Comparison of ENCODE assay signal across 8 mouse cellular contexts in genomic region chr2:19344636-19345413, GRCm38 (mm10). TPM values are rescaled to one million over a fixed set of nuclear protein-coding genes. Genes with fewer than 3 reads are reported as not detected.
DNase-seq lines count a peak whose midpoint lies in the region; ATAC-seq lines count a peak whose summit lies in the region.

No protein-coding gene starts in this region.

- H3K9me3 ChIP-seq in embryonic facial prominence, embryonic 13.5 days, result no peaks in the 10 kb centered on the region
- no peaks in the 10 kb centered on the region for H3K9me3 ChIP-seq in limb, embryonic 12.5 days
- H3K9me3 ChIP-seq in midbrain, embryonic 15.5 days, result no peaks in the 10 kb centered on the region

- no peak for ATAC-seq in embryonic facial prominence, embryonic 13.5 days (ENCODE audit: insufficient number of reproducible peaks, insufficient read depth, low FRiP score, low TSS enrichment, low read depth)
- peak; percentile 66; the same call in 1 of the 2 replicates for ATAC-seq in limb, embryonic 12.5 days (ENCODE audit: insufficient number of reproducible peaks, insufficient read depth, low FRiP score, low TSS enrichment, low read depth)
- peak; percentile 94 for ATAC-seq in midbrain, embryonic 15.5 days (replicated peaks)

- H3K4me3 ChIP-seq in embryonic facial prominence, embryonic 13.5 days, result peak overlapping the region; percentile 22
- peak overlapping the region; percentile 11; the same call in 1 of the 2 replicates for H3K4me3 ChIP-seq in limb, embryonic 12.5 days (replicated peaks)
- peak overlapping the region; percentile 20 for H3K4me3 ChIP-seq in midbrain, embryonic 15.5 days

- no peak overlapping the region for H3K9ac ChIP-seq in embryonic facial prominence, embryonic 13.5 days
- H3K9ac ChIP-seq in limb, embryonic 12.5 days (replicated peaks), result no peak overlapping the region
- H3K9ac ChIP-seq in midbrain, embryonic 15.5 days, result peak overlapping the region; percentile 28; the same call in 1 of the 2 replicates

- H3K27ac ChIP-seq in embryonic facial prominence, embryonic 13.5 days, result no peak overlapping the region
- no peak overlapping the region for H3K27ac ChIP-seq in limb, embryonic 12.5 days
- no peak overlapping the region for H3K27ac ChIP-seq in midbrain, embryonic 15.5 days

- peak overlapping the region; percentile 49 for H3K4me2 ChIP-seq in embryonic facial prominence, embryonic 13.5 days
- peak overlapping the region; percentile 36 for H3K4me2 ChIP-seq in limb, embryonic 12.5 days
- H3K4me2 ChIP-seq in midbrain, embryonic 15.5 days, result peak overlapping the region; percentile 35

- peaks cover 4% of the 10 kb centered on the region; the same call in 1 of the 2 replicates for H3K27me3 ChIP-seq in embryonic facial prominence, embryonic 13.5 days
- no peaks in the 10 kb centered on the region for H3K27me3 ChIP-seq in limb, embryonic 12.5 days
- no peaks in the 10 kb centered on the region for H3K27me3 ChIP-seq in midbrain, embryonic 15.5 days (replicated peaks)

- no peaks in the 10 kb centered on the region for H3K36me3 ChIP-seq in embryonic facial prominence, embryonic 13.5 days
- H3K36me3 ChIP-seq in limb, embryonic 12.5 days, result no peaks in the 10 kb centered on the region
- no peaks in the 10 kb centered on the region for H3K36me3 ChIP-seq in midbrain, embryonic 15.5 days (replicated peaks)

- DNase-seq in 3134 (ENCODE audit: extremely low read depth, insufficient read length, low spot score), result peak; percentile 18
- peak; percentile 82 for DNase-seq in adrenal gland, postnatal 25 days
- peak; percentile 89 for DNase-seq in heart, adult 8-10 months (ENCODE audit: low spot score)
- peak; percentile 66 to 88 for DNase-seq in kidney, adult 8-10 months
- peak; percentile 57 to 79 for DNase-seq in spleen, adult 18-20 months

- WGBS in embryonic facial prominence, embryonic 13.5 days, result 26% methylated on average over 20 of the region's 20 CpGs
- 27% methylated on average over 19 of the region's 20 CpGs for WGBS in limb, embryonic 12.5 days
- 26% methylated on average over 18 of the region's 20 CpGs for WGBS in midbrain, embryonic 15.5 days

- 0 out of 2 replicates have a peak, but pooled peaks cover 2% of the 10 kb centered on the region for H3K4me1 ChIP-seq in embryonic facial prominence, embryonic 13.5 days
- H3K4me1 ChIP-seq in limb, embryonic 12.5 days (replicated peaks), result peaks cover 4% of the 10 kb centered on the region
- no peaks in the 10 kb centered on the region for H3K4me1 ChIP-seq in midbrain, embryonic 15.5 days

RNA-seq across cellular contexts. Expression of gene Msrb2, which starts 26.4 kb away (rescaled TPM):
- total RNA-seq in adrenal gland, postnatal 25 days (2021), result 29.2 and 30.5 TPM in 2 replicates
- polyA plus RNA-seq in embryonic facial prominence, embryonic 13.5 days (2015; fragmentation: Nextera tagmentation; extraction: Ambion mirVana), result 29.2 and 33.2 TPM in 2 replicates
- total RNA-seq in heart, adult 8-10 months (2022), result 10 to 100 TPM; 63.9 to 73.6 (median 69.8) TPM
- polyA plus RNA-seq in limb, embryonic 12.5 days (2016; fragmentation: Nextera tagmentation; extraction: Ambion mirVana), result 23.5 and 28.9 TPM in 2 replicates
- 7.1 and 7.5 TPM in 2 replicates for polyA plus RNA-seq in midbrain, embryonic 15.5 days (2015; fragmentation: Nextera tagmentation; extraction: Ambion mirVana)

Comparison
In these comparisons a context has a peak if more than half of its experiments do, and no peak if none do; other contexts are left out.
1. DNase-seq: peak in every context shown above with its lines; median percentile 89 in heart, adult 8-10 months; 82 in adrenal gland, postnatal 25 days; 77 in kidney, adult 8-10 months; 68 in spleen, adult 18-20 months; 18 in 3134.